Mouse (Mus musculus): Measurements from ENCODE around the gene Tecpr2.

DNA sequence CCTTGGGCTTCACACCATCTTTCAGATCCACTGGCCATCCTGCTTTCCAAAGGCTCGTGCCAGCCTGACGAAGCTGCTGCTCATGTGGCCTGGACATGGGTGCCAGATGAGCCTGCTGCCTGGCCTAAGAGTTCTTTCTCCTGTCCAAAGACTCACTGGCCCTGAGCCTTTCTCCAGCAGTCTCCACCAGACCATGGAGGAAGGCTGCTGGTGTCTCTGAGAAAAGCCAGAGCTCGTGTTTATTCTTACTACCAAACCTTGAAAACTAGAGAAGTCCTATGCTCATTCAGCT is 59.8 kb downstream of the Tecpr2 start:
- TF ChIP-seq CTCF (IDR thresholded peaks at IDR 0.05; ENCODE audit: borderline replicate concordance, insufficient read depth, low read length) (no peak), POLR2A (IDR thresholded peaks at IDR 0.05; ENCODE audit: low read depth, low read length) (no peak)

Data from embryonic fibroblast, embryonic 13.5 days (primary cell).